Mouse (Mus musculus) forebrain, embryonic 14.5 days (tissue): ENCODE data around the gene Ubr4. TPM values are rescaled to one million over a fixed set of nuclear protein-coding genes. Genes with fewer than 3 reads are reported as not detected.
A peak's percentile ranks its signal among the peaks of the same experiment; 100 is the strongest.

Experiments used
- ATAC-seq: fragments of 200-750 bp; cut with Nextera tagmentation; 2 replicates; pipeline ENCODE4 v1.8.0; 2017; ENCODE audit warnings: mild to moderate bottlenecking, moderate library complexity
- DNase-seq: peaks from one replicate; pipeline ENCODE4 v3.0.0-alpha.2; 2015; ENCODE audit warnings: low spot score
- H3K27ac ChIP-seq: fragments of 300-500 bp; sonication (generic); 2 replicates; pipeline ENCODE4 v1.5.1; 2014; ENCODE audit warnings: low read depth, mild to moderate bottlenecking, control low read depth, low read length, moderate library complexity
- H3K27me3 ChIP-seq: fragments of 300-500 bp; sonication (generic); replicated peaks from 2 replicates; pipeline ENCODE4 v1.6.1; 2014; ENCODE audit warnings: low read length, control low read depth, mixed read lengths; ENCODE audit not compliant: control insufficient read depth, insufficient read depth
- H3K36me3 ChIP-seq: fragments of 300-500 bp; sonication (generic); 2 replicates; pipeline ENCODE4 v1.6.1; 2014; ENCODE audit warnings: low read length, control low read depth; ENCODE audit not compliant: control insufficient read depth, insufficient read depth
- H3K4me1 ChIP-seq: fragments of 300-500 bp; sonication (generic); 2 replicates; pipeline ENCODE4 v1.6.1; 2014; ENCODE audit warnings: antibody characterized with exemption, low read length, control low read depth; ENCODE audit not compliant: control insufficient read depth, insufficient read depth
- H3K4me2 ChIP-seq: fragments of 300-500 bp; sonication (generic); 2 replicates; pipeline ENCODE4 v1.6.1; 2014; ENCODE audit warnings: mild to moderate bottlenecking, control low read depth, low read length
- H3K4me3 ChIP-seq: fragments of 300-500 bp; sonication (generic); 2 replicates; pipeline ENCODE4 v1.5.1; 2014; ENCODE audit warnings: low read depth, low read length, control low read depth
- H3K9ac ChIP-seq: fragments of 300-500 bp; sonication (generic); 2 replicates; pipeline ENCODE4 v1.6.1; 2014; ENCODE audit warnings: mild to moderate bottlenecking, low read length, control low read depth, moderate library complexity
- H3K9me3 ChIP-seq: fragments of 300-500 bp; sonication (generic); replicated peaks from 2 replicates; pipeline ENCODE4 v1.6.1; 2016; ENCODE audit warnings: low read length, control low read depth, mixed read lengths; ENCODE audit not compliant: control insufficient read depth
- WGBS: fragments of 180-500 bp; shearing (Covaris S2); extraction: QIAGEN DNeasy Blood & Tissue Kit; methylation state at CpG from one replicate; pipeline ENCODE4 v1.1.7; 2014; 5-methylcytosine and 5-hydroxymethylcytosine counted together
- polyA plus RNA-seq: library from polyadenylated mRNA; unstranded; fragments of >200 nt; fragmentation: Nextera tagmentation; extraction: Ambion mirVana; gene quantifications from 2 replicates; pipeline ENCODE4 v1.2.1, GENCODE M21; 2014

The Ubr4 gene
- polyA plus RNA-seq, 1 experiment from 2014 or later, result 51.3 TPM

- Histone ChIP-seq H3K36me3 (peaks cover 37% of the 10 kb centered on the region), H3K4me2 (no peak overlapping the region), H3K4me1 (no peaks in the 10 kb centered on the region), H3K27ac (no peak overlapping the region), H3K9ac (no peak overlapping the region), H3K27me3 (no peaks in the 10 kb centered on the region), H3K4me3 (no peak overlapping the region), H3K9me3 (no peaks in the 10 kb centered on the region)
- no peak for ATAC-seq
- no peak for DNase-seq
- WGBS, result 93% methylated on average over 11 of the region's 11 CpGs
Observed at GRCm38 (mm10) chr4:139318449-139318848, 34.0 kb upstream of the Ubr4 start.

- 94% methylated on average over 4 of the region's 4 CpGs for WGBS
- Histone ChIP-seq H3K27me3 (no peaks in the 10 kb centered on the region), H3K36me3 (peaks cover 31% of the 10 kb centered on the region), H3K9me3 (no peaks in the 10 kb centered on the region), H3K27ac (no peak overlapping the region), H3K9ac (no peak overlapping the region), H3K4me2 (no peak overlapping the region), H3K4me1 (no peaks in the 10 kb centered on the region), H3K4me3 (no peak overlapping the region)
- DNase-seq (no peak), ATAC-seq (no peak)
Observed at GRCm38 (mm10) chr4:139319740-139320139, 32.7 kb upstream of the Ubr4 start.

- no peak for ATAC-seq
- Histone ChIP-seq H3K4me1 (no peaks in the 10 kb centered on the region), H3K27me3 (no peaks in the 10 kb centered on the region; the same call in 1 of the 2 replicates), H3K36me3 (no peaks in the 10 kb centered on the region), H3K27ac (no peak overlapping the region), H3K9me3 (no peaks in the 10 kb centered on the region), H3K4me2 (peak overlapping the region; percentile 24; the same call in 1 of the 2 replicates), H3K9ac (no peak overlapping the region), H3K4me3 (no peak overlapping the region)
- 9% methylated on average over 10 of the region's 10 CpGs for WGBS
- peak; percentile 70 for DNase-seq
Observed at GRCm38 (mm10) chr4:139330605-139331004, 21.8 kb upstream of the Ubr4 start.

GRCm38 (mm10) chr4:139334631-139335295 lies 17.6 kb upstream of the Ubr4 start:
- Histone ChIP-seq H3K27ac (no peak overlapping the region), H3K9me3 (no peaks in the 10 kb centered on the region), H3K27me3 (peaks cover 5% of the 10 kb centered on the region; the same call in 1 of the 2 replicates), H3K4me2 (no peak overlapping the region), H3K4me3 (no peak overlapping the region), H3K9ac (no peak overlapping the region), H3K36me3 (no peaks in the 10 kb centered on the region), H3K4me1 (no peaks in the 10 kb centered on the region)
- DNase-seq (no peak), ATAC-seq (no peak)
- 72% methylated on average over 6 of the region's 9 CpGs for WGBS

GRCm38 (mm10) chr4:139335507-139335906 lies 16.9 kb upstream of the Ubr4 start:
- Histone ChIP-seq H3K27ac (no peak overlapping the region), H3K4me1 (no peaks in the 10 kb centered on the region), H3K4me2 (no peak overlapping the region), H3K27me3 (peaks cover 5% of the 10 kb centered on the region; the same call in 1 of the 2 replicates), H3K9ac (no peak overlapping the region), H3K4me3 (no peak overlapping the region), H3K9me3 (no peaks in the 10 kb centered on the region), H3K36me3 (no peaks in the 10 kb centered on the region)
- no peak for DNase-seq
- ATAC-seq, result no peak
- WGBS, result 61% methylated on average over 7 of the region's 7 CpGs

- Histone ChIP-seq H3K4me1 (no peaks in the 10 kb centered on the region), H3K27ac (no peak overlapping the region), H3K4me3 (no peak overlapping the region), H3K4me2 (no peak overlapping the region), H3K36me3 (no peaks in the 10 kb centered on the region), H3K9ac (no peak overlapping the region), H3K9me3 (no peaks in the 10 kb centered on the region), H3K27me3 (peaks cover 5% of the 10 kb centered on the region; the same call in 1 of the 2 replicates)
- ATAC-seq (no peak), DNase-seq (peak; percentile 64)
- 33% methylated on average over 24 of the region's 24 CpGs for WGBS
Observed at GRCm38 (mm10) chr4:139336822-139337483, 15.5 kb upstream of the Ubr4 start.

GRCm38 (mm10) chr4:139338145-139338544 lies 14.3 kb upstream of the Ubr4 start:
- no peak overlapping the region for H3K27ac ChIP-seq
- H3K27me3 ChIP-seq, result peaks cover 5% of the 10 kb centered on the region; the same call in 1 of the 2 replicates
- no peak overlapping the region for H3K4me2 ChIP-seq
- no peak overlapping the region for H3K9ac ChIP-seq
- DNase-seq (no peak), ATAC-seq (no peak)
- 61% methylated on average over 33 of the region's 33 CpGs for WGBS
- no peaks in the 10 kb centered on the region for H3K4me1 ChIP-seq
- no peaks in the 10 kb centered on the region for H3K36me3 ChIP-seq
- no peak overlapping the region for H3K4me3 ChIP-seq
- no peaks in the 10 kb centered on the region for H3K9me3 ChIP-seq

- H3K4me2 ChIP-seq, result no peak overlapping the region
- H3K27ac ChIP-seq, result no peak overlapping the region
- ATAC-seq (no peak), DNase-seq (no peak)
- H3K27me3 ChIP-seq, result peaks cover 5% of the 10 kb centered on the region; the same call in 1 of the 2 replicates
- H3K4me1 ChIP-seq, result no peaks in the 10 kb centered on the region
- H3K9me3 ChIP-seq, result no peaks in the 10 kb centered on the region
- H3K36me3 ChIP-seq, result peaks cover 6% of the 10 kb centered on the region
- 74% methylated on average over 4 of the region's 4 CpGs for WGBS
- no peak overlapping the region for H3K9ac ChIP-seq
- no peak overlapping the region for H3K4me3 ChIP-seq
Observed at GRCm38 (mm10) chr4:139340835-139341234, 11.6 kb upstream of the Ubr4 start.
